Mouse (Mus musculus): ENCODE data around the gene Nectin1. TPM values are rescaled to one million over a fixed set of nuclear protein-coding genes. Genes with fewer than 3 reads are reported as not detected.

Nectin1 gene
- polyA plus RNA-seq, 1 experiment from 2014 or later, result 13.0 TPM

- Histone ChIP-seq H3K27me3 (no peaks in the 10 kb centered on the region), H3K36me3 (peaks cover 74% of the 10 kb centered on the region), H3K4me2 (replicated peaks) (no peak overlapping the region), H3K9me3 (replicated peaks) (no peaks in the 10 kb centered on the region), H3K4me1 (peaks cover 12% of the 10 kb centered on the region), H3K9ac (no peak overlapping the region), H3K4me3 (no peak overlapping the region), H3K27ac (no peak overlapping the region)
- no peak for ATAC-seq (ENCODE audit: low FRiP score)
- 75% methylated on average over 3 of the region's 3 CpGs for WGBS
Observed at GRCm38 (mm10) chr9:43796031-43796430, 52.2 kb downstream of the Nectin1 start.

DNA sequence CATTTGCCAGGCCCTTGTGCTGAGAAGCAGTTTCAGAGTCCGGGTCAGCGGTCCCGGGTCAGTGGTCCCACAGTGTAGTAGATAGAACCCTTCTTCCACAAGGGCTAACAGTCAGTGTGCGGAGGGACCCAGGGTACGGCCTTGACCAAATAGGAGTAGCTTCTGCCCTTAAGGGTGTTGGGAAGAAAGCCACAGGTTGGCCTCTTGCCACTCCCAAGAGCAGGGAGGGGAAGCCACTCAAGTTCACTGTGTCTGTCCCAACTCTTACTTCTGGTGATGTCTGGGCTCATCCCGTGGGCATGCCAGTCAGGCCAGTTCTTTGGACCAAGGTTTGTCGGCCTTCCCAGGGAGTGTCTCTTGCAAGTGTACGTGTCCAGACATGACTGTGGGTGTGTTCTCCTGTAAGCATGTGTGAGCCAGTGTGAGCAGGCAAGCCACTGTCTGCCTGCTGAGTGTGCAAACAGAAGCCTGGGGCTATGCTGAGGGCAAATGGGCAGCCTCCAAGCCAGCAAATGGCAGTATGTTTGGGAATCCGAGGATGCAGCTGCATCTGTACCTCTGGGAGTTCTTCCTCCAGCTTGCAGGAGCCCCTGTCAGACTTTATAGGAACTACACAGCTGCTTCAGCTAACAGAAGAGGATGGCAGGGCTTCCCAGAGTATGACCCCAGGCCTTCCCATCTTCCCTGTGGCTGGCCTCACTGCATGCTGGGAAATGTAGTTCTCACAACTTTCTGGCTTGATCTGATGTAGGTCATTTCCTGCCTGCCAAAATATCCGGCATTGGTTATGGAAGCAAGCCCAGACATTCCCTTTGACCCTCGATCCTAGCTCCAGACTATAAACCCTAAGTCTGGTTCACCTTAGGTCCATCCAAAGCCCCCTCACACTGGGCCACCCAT lies 53.3 kb downstream of the Nectin1 start:
- H3K36me3 ChIP-seq, result peaks cover 70% of the 10 kb centered on the region
- WGBS, result 81% methylated on average over 11 of the region's 11 CpGs
- H3K4me3 ChIP-seq, result no peak overlapping the region
- H3K27ac ChIP-seq, result 0 out of 2 replicates have a peak overlapping the region, but pooled peaks have one; percentile 3
- no peak overlapping the region for H3K9ac ChIP-seq
- H3K27me3 ChIP-seq, result no peaks in the 10 kb centered on the region
- peaks cover 15% of the 10 kb centered on the region for H3K4me1 ChIP-seq
- ATAC-seq (ENCODE audit: low FRiP score), result no peak
- no peaks in the 10 kb centered on the region for H3K9me3 ChIP-seq (replicated peaks)
- no peak overlapping the region for H3K4me2 ChIP-seq (replicated peaks)

GRCm38 (mm10) chr9:43797746-43798145 lies 54.0 kb downstream of the Nectin1 start:
- no peaks in the 10 kb centered on the region for H3K9me3 ChIP-seq (replicated peaks)
- H3K36me3 ChIP-seq, result peaks cover 65% of the 10 kb centered on the region
- no peak for ATAC-seq (ENCODE audit: low FRiP score)
- no peak overlapping the region for H3K27ac ChIP-seq
- 78% methylated on average over 7 of the region's 7 CpGs for whole genome bisulfite sequencing
- H3K9ac ChIP-seq, result no peak overlapping the region
- H3K4me1 ChIP-seq, result peaks cover 15% of the 10 kb centered on the region
- no peak overlapping the region for H3K4me3 ChIP-seq
- H3K4me2 ChIP-seq (replicated peaks), result no peak overlapping the region
- no peaks in the 10 kb centered on the region for H3K27me3 ChIP-seq

- no peak overlapping the region for H3K9ac ChIP-seq
- no peaks in the 10 kb centered on the region for H3K27me3 ChIP-seq
- ATAC-seq (ENCODE audit: low FRiP score), result no peak
- H3K4me2 ChIP-seq (replicated peaks), result no peak overlapping the region
- peaks cover 57% of the 10 kb centered on the region for H3K36me3 ChIP-seq
- H3K9me3 ChIP-seq (replicated peaks), result no peaks in the 10 kb centered on the region
- 84% methylated on average over 2 of the region's 2 CpGs for WGBS
- H3K27ac ChIP-seq, result no peak overlapping the region
- H3K4me3 ChIP-seq, result no peak overlapping the region
- H3K4me1 ChIP-seq, result peaks cover 20% of the 10 kb centered on the region
Observed at GRCm38 (mm10) chr9:43800525-43800924, 56.7 kb downstream of the Nectin1 start.

DNA sequence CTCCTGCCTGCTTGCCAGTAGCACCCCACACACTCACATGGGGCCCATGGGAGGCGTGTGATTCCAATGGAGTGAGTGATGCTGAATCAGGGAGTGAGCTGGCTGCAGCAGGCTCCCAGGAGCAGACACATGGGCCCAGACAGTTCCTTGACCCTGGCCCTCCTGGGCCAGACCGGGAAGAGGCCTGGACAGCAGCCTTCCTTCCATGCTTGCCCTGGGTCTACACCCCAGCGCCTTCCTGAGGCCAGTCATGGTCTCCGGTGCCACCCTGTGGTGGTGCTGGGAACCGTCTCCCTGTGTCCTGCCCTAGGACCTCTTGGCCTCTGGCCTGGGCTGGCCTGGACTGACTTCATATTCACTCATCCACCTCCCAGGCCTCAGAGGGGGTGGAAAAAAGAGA lies 58.1 kb downstream of the Nectin1 start:
- Histone ChIP-seq H3K27ac (0 out of 2 replicates have a peak overlapping the region, but pooled peaks have one; percentile 32), H3K36me3 (peaks cover 52% of the 10 kb centered on the region), H3K9me3 (replicated peaks) (no peaks in the 10 kb centered on the region), H3K4me3 (no peak overlapping the region), H3K4me1 (peaks cover 23% of the 10 kb centered on the region), H3K4me2 (replicated peaks) (no peak overlapping the region), H3K9ac (peak overlapping the region; percentile 15; the same call in 1 of the 2 replicates), H3K27me3 (no peaks in the 10 kb centered on the region)
- 36% methylated on average over 5 of the region's 5 CpGs for WGBS
- ATAC-seq (ENCODE audit: low FRiP score), result peak; percentile 62

GRCm38 (mm10) chr9:43807565-43807964 lies 63.8 kb downstream of the Nectin1 start:
- ATAC-seq (ENCODE audit: low FRiP score), result peak; percentile 44; the same call in 1 of the 2 replicates
- 7% methylated on average over 6 of the region's 6 CpGs for WGBS
- no peak overlapping the region for H3K9ac ChIP-seq

GRCm38 (mm10) chr9:43808099-43808498 lies 64.3 kb downstream of the Nectin1 start:
- Histone ChIP-seq H3K27me3 (no peaks in the 10 kb centered on the region), H3K9me3 (replicated peaks) (no peaks in the 10 kb centered on the region), H3K4me3 (no peak overlapping the region), H3K27ac (peak overlapping the region; percentile 58), H3K4me2 (replicated peaks) (no peak overlapping the region), H3K9ac (no peak overlapping the region), H3K4me1 (peaks cover 31% of the 10 kb centered on the region), H3K36me3 (peaks cover 22% of the 10 kb centered on the region)
- WGBS, result 12% methylated on average over 3 of the region's 4 CpGs
- peak; percentile 55; the same call in 1 of the 2 replicates for ATAC-seq (ENCODE audit: low FRiP score)

More at GRCm38 (mm10) chr9:43807565-43807964, 63.8 kb downstream of the Nectin1 start:
- H3K9me3 ChIP-seq (replicated peaks), result no peaks in the 10 kb centered on the region
- H3K36me3 ChIP-seq, result peaks cover 24% of the 10 kb centered on the region
- H3K4me3 ChIP-seq, result no peak overlapping the region
- H3K27ac ChIP-seq, result peak overlapping the region; percentile 58; the same call in 1 of the 2 replicates
- H3K4me1 ChIP-seq, result peaks cover 31% of the 10 kb centered on the region
- no peak overlapping the region for H3K4me2 ChIP-seq (replicated peaks)
- no peaks in the 10 kb centered on the region for H3K27me3 ChIP-seq

DNA sequence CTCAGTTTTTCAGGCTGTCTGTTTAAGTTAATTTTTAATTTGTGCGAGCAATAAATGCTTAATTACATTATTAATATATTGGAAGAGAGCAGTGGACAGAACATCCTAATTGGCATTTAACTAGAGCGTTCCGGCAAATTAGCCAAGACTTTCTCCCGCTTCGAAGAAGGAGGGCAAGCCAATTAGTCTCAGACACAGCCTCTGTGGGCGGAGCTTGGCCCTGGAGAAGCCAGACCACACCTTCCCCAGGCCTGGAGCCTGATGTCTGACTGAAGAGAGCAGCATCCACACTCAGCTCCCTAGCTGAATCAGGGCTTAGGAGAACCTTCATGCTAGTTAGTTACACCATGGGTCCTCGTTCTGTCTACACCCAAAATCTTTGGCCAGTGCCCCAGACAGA lies 64.8 kb downstream of the Nectin1 start:
- Histone ChIP-seq H3K4me3 (no peak overlapping the region), H3K4me1 (peaks cover 31% of the 10 kb centered on the region), H3K9me3 (replicated peaks) (no peaks in the 10 kb centered on the region), H3K9ac (no peak overlapping the region), H3K27ac (no peak overlapping the region), H3K36me3 (peaks cover 18% of the 10 kb centered on the region; the same call in 1 of the 2 replicates), H3K27me3 (no peaks in the 10 kb centered on the region), H3K4me2 (replicated peaks) (no peak overlapping the region)
- 0 out of 2 replicates have a peak, but pooled peaks have one; percentile 45 for ATAC-seq (ENCODE audit: low FRiP score)
- 17% methylated on average over 7 of the region's 7 CpGs for WGBS

- H3K9ac ChIP-seq, result no peak overlapping the region
- H3K4me3 ChIP-seq, result no peak overlapping the region
- WGBS, result 77% methylated on average over 2 of the region's 2 CpGs
- no peaks in the 10 kb centered on the region for H3K9me3 ChIP-seq (replicated peaks)
- H3K36me3 ChIP-seq, result no peaks in the 10 kb centered on the region
- H3K27me3 ChIP-seq, result no peaks in the 10 kb centered on the region
- peaks cover 13% of the 10 kb centered on the region for H3K4me1 ChIP-seq
- no peak overlapping the region for H3K4me2 ChIP-seq (replicated peaks)
- no peak overlapping the region for H3K27ac ChIP-seq
- ATAC-seq (ENCODE audit: low FRiP score), result no peak
Observed at GRCm38 (mm10) chr9:43813156-43813555, 69.4 kb downstream of the Nectin1 start.

DNA sequence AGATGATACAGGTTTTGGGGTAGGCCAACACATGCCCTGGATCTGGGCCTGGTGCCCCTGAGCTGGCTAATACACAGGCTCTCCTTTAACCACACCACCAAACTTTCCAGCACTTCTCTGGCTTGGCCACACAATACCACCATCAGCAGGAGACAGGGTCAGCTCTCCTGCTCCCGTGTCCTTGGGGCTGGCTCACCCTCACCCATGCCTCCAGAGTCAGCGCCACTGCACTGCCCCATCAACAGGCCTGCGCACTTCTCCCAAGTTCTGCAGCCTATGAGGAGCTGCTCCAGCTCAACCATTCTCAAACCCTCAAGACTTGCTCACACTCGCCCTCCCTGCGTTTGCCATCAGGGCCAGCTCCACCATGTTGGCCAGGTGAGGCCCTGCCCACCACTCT lies 78.4 kb downstream of the Nectin1 start:
- ATAC-seq (ENCODE audit: low FRiP score), result no peak
- 94% methylated on average over 5 of the region's 5 CpGs for WGBS

DNA sequence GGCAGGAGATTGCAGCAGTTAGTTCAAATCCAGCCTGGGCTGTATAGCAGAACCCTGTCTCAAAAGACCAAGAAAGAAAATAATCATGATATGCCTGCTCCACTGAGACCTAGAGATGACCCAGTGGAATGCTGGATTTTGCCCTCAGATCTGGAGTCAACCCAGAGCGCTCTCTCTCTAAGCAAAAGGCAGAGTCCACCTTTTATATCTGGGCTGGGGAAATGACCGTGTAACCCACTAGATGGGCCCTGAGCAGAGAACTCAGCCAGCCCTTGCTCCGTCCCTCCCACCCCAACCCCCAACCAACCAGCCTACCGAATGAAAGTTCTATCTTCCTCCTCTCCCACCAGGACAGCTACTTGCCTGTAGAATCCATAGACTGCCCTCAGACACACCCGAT lies 81.4 kb downstream of the Nectin1 start:
- no peak overlapping the region for H3K4me2 ChIP-seq (replicated peaks)
- H3K27me3 ChIP-seq, result no peaks in the 10 kb centered on the region
- no peak for ATAC-seq (ENCODE audit: low FRiP score)
- no peak overlapping the region for H3K9ac ChIP-seq
- no peak overlapping the region for H3K27ac ChIP-seq
- 78% methylated on average over 5 of the region's 5 CpGs for WGBS
- H3K4me1 ChIP-seq, result peaks cover 23% of the 10 kb centered on the region
- no peaks in the 10 kb centered on the region for H3K36me3 ChIP-seq
- no peaks in the 10 kb centered on the region for H3K9me3 ChIP-seq (replicated peaks)
- H3K4me3 ChIP-seq, result no peak overlapping the region

More for the DNA sequence above, 78.4 kb downstream of the Nectin1 start:
- Histone ChIP-seq H3K9ac (no peak overlapping the region), H3K36me3 (no peaks in the 10 kb centered on the region), H3K9me3 (replicated peaks) (no peaks in the 10 kb centered on the region), H3K27me3 (no peaks in the 10 kb centered on the region), H3K4me3 (no peak overlapping the region), H3K4me1 (peaks cover 19% of the 10 kb centered on the region), H3K27ac (no peak overlapping the region), H3K4me2 (replicated peaks) (no peak overlapping the region)

- Histone ChIP-seq H3K36me3 (no peaks in the 10 kb centered on the region), H3K9ac (peak overlapping the region; percentile 23; the same call in 1 of the 2 replicates), H3K27me3 (no peaks in the 10 kb centered on the region), H3K27ac (peak overlapping the region; percentile 30; the same call in 1 of the 2 replicates), H3K4me3 (no peak overlapping the region), H3K4me1 (peaks cover 23% of the 10 kb centered on the region), H3K9me3 (replicated peaks) (no peaks in the 10 kb centered on the region), H3K4me2 (replicated peaks) (no peak overlapping the region)
- ATAC-seq (ENCODE audit: low FRiP score), result peak; percentile 63; the same call in 1 of the 2 replicates
- WGBS, result 28% methylated on average over 8 of the region's 8 CpGs
Observed at GRCm38 (mm10) chr9:43826558-43827253, 82.9 kb downstream of the Nectin1 start.
